Mouse (Mus musculus) heart, postnatal 36 days (tissue): ENCODE measurements around the gene Lect2. TPM values are rescaled to one million over a fixed set of nuclear protein-coding genes. Genes with fewer than 3 reads are reported as not detected.

ENCODE experiments used
- DNase-seq, 2 experiments: peaks; one replicate each; pipeline ENCODE4 v3.0.0; 2021 to 2022
- intact Hi-C: fragments of 180-260 bp; cut with DNase I; formaldehyde crosslinking; loops from one replicate; pipeline ENCODE4 v1.15.1; 2025
- total RNA-seq, 2 experiments: library from RNA; stranded (reverse); gene quantifications; 2 replicates each; pipeline ENCODE4 v1.2.3; 2021

Gene Lect2
- total RNA-seq, 2 experiments from 2014 or later: not detected

DNA sequence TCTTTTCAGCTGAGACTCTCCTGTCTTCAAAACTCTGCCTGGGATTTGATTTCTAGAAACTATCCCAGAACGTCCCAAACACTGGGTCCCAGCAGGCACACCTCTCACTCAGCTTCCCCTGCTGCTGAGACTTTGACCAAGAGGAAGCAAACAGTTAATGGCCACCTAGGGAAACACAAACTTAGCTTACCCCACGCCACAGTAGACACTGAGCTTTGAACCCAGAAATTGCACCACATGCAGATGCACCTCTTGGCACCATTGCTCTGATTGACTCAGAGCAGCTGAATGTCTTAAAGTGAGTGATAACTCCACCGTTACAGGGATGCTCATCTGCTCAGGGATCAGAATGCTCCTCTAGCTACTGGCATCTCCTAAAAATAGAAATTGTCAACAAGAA lies 10.5 kb upstream of the Lect2 start:
- DNase-seq: no peak
- intact Hi-C loops: loop anchor here (5.0 kb wide), 1 partner anchor 82 kb away; no protein-coding TSS in a partner anchor

DNA sequence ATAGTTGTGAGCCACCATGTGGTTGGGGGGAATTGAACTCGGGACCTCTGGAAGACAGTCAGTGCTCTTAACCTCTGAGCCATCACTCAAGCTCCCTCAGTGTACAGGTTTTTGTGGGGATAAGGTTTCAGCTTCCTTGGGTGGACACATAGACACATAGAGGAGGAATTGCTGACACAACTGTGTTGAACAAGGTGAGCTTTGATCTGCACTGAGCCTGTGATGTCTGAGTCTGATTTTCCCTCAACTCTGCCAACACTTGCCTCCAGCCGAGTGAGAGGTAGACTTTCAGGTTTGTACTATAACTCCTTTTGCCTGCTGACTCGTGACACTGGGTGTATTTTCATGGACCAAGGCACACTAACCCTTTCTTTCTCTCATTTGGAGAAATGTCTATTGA lies 8.4 kb upstream of the Lect2 start:
- intact Hi-C loops: loop anchor here (1.0 to 5.0 kb wide), 5 partner anchors 79 to 202 kb away; no protein-coding TSS in a partner anchor
- no peak for DNase-seq

DNA sequence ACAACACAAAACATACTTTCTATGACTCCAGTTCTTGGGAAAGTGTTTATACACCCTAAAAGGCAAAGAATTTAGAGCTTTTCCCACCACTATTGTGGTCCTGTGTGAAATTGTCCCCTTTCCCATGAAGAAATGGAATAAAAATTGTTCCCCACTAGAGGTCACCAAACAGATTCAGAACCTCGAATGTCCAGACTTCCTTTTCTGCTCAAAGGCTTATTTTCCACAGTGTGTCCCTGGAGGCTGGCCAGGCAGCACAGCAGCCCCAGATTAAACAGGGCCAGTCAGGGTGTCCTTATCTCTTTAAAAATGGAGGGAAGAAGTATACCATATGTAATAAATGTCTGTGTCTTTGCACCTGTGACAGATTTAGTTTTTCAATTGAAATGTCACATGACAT lies 7.7 kb upstream of the Lect2 start:
- DNase-seq: peak; percentile 43 to 56
- intact Hi-C loops: loop anchor here (1.0 to 5.0 kb wide), 5 partner anchors 79 to 202 kb away; no protein-coding TSS in a partner anchor

DNA sequence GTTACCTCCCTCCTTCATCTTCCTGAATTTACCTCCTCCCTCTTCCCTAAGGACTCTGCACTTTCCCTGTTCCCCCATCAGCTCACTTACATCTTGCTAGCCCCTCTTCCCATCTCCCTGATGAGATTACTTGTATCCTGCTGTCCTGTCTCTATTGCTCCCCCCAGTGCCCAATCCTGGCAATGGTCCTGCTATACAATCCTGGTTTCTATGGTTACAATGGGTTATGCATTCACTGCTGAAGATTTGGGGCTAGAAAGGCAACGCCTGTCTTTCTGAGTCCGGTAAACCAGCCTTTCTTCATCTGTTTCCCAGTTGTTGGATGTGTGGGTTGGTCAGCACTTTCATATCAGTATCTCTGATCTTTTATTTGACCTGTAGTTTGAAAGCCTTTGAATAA lies 6.1 kb upstream of the Lect2 start:
- DNase-seq: no peak
- intact Hi-C loops: no loop called here

DNA sequence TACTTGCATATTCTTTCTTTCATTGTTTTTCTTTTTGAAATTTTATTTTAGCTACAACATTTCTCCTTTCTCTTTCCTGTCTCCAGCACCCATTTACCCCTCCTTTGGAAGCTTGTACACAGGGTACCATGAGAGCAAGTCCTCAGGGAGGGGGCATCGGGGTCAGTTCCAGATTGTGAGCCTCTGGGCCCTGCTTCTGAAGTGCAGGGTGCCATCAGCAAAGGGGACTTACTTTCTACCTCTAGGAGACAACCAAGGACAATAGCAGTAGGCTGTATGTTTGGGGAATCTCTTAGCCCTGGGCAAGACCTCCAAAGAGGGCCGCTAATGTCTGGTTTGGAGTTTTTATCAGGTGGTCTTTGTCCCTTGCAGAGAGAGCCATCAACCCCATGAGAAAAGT lies 5.6 kb upstream of the Lect2 start:
- DNase-seq: no peak
- intact Hi-C loops: no loop called here

DNA sequence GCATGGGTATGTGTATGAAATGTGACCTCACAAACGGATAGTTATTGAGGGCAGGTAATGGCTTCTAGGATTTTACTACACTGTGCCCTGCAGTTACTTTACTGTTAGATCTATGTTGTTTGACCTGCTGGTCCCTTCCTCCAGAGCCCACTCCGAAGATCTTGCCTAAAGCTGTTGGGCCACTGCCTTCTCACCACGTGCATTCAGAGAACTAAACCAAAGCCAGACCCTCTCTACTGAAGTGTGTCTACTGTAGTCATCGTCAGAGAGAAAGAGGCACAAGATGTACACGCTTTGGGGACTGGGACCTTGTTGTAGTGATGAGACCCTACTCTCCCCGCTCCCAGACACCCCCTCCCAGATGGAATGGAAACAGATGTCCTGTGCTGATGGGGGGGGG lies 3.4 kb upstream of the Lect2 start:
- intact Hi-C loops: no loop called here
- DNase-seq: no peak

DNA sequence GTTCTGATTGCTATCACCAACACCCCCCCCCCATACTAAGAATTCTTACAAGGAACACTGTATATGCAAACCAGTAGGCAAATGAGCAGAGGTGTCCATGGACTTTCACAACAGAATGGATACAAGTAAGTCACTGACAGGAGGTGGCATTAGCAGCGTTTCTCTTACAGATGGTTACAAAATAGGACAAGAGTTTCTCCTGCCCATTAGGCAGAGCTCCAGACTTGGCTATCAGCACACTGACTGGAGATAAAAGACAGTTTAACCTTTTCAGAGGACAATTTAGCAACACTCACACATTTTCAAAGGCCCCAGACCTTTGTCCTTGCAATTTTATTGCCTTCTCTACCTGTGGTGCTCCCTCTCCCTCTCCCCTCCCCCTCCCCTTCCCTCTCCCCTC lies 2.3 kb upstream of the Lect2 start:
- intact Hi-C loops: no loop called here
- peak; percentile 39 to 50 for DNase-seq

DNA sequence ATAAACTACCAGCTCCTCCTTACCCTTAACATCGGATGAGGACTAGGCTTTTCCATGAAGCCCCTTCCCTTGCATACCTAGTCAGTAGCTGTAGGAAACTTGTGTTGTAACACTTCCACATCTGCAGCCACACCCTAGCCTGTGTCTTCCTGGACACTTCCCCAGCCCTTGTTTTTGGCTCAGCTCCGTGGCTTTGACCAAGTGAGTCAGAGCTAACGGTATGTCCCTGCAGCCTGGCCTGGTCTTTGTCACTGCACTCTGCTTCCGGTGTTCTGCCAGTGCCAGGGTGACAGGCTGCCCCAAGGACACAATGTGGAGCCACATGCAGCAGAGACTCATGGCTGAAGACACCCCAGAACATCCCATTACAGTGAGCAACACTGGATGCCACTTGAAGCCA lies 1.1 kb upstream of the Lect2 start:
- intact Hi-C loops: no loop called here

DNA sequence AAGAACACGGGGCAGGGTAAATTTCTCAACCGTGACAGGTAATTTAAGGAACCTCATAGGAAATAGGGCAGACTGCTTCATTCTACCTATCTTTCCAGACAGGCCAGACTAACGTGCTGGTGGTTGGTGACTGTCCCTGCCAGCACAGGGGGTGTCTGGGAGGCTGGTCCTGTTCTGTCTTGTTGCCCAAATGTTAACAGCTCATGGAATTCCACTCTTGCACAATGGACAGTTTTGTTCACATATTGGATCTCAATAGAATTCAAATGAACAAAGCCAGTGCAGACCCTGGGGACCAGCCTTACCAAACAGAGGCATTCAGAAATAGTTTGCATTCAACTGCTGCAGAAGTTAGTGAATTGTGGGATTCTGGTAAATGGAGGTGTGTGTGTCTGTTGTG lies 3.3 kb downstream of the Lect2 start:
- intact Hi-C loops: no loop called here

More for the DNA sequence above, 1.1 kb upstream of the Lect2 start:
- DNase-seq: peak; percentile 48 to 59

DNA sequence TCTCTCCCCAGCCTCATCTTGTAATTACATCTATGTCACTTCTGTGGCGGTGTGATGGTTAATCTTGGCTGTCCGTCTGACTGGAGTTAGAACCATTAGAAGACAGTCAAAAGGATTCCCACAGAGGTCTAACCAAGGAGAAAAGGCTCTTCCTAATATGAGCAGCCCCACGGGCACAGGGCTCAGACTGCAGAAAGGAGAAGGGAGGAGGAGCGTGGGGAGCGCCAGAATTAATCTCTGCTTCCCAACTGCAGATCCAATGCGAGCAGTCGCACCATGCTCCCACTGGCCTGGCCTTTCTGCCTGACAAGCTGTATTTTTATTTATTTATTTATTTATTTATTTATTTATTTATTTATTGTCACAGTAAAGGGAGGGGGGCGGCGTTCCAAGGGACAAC lies 4.5 kb downstream of the Lect2 start:
- intact Hi-C loops: no loop called here
- DNase-seq: no peak

More for the DNA sequence above, 3.3 kb downstream of the Lect2 start:
- DNase-seq: no peak

DNA sequence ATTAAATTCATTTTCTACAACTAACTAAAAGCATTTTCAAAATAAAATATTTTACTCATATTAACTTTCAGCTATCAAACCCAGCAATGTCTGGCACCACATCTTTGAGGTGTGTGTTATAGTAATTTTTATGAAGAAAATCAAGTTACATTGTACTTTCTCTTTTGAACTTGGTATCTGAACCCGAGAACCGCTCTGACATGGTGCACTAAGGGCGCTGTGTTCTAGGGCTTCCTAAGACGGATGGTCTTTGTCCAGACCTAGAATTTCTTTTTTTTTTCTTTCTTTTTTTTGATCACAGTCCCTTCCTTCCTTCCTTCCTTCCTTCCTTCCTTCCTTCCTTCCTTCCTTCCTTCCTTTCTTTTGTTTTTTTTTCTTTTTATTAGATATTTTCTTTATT lies 8.5 kb downstream of the Lect2 start:
- intact Hi-C loops: no loop called here
- DNase-seq: peak in 1 of 2 experiments; percentile 41

DNA sequence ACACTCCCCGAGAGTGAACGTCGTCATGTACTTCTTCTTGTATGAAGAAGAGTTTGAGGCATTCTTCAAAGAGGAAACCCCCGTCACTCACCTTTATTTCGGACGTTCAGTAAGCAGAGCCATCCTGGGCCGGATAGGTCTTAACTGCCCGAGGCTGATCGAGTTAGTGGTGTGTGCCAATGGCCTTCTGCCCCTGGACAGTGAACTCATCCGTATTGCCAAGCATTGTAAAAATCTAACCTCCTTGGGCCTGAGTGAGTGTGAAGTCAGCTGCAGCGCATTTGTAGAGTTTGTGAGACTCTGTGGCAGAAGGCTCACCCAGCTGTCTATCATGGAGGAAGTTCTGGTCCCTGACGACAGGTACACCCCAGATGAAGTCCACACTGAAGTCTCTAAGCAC lies 11.3 kb downstream of the Lect2 start:
- intact Hi-C loops: no loop called here

DNA sequence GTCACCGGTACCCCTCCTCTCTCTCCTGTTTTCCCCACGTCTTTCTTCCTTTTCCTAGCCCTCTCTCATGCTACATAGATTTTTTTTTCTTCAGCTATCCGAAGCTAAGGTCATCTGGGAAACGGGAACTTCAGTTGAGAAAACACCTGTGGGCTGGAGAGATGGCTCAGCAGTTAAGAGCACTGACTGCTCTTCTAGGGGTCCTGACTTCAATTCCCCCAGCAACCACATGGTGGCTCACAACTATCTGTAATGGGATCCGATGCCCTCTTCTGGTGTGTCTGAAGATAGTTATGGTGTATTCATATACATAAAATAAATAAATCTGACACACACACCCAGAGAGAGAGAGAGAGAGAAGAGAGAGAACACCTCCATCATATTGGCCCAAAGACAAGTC lies 12.7 kb downstream of the Lect2 start:
- intact Hi-C loops: no loop called here
- no peak for DNase-seq

More for the DNA sequence above, 11.3 kb downstream of the Lect2 start:
- no peak for DNase-seq

DNA sequence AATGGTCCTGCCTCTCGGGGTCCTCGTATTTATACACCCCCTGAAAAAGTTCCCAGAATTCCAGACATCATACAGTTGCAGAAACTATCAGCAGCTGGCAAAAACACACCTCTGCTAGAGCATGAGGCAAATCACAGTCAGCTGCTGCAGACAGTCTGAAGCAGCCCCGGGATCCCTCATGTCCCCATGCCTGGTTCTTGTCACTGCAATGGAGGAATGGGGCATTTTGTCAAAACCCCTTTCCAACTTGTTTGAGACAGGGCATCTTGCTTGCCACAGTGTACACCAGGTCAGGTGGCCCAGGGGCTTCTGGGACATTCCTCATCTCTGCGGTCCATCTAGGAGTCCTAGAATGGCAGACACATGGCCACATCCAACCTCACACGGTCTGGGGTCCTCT lies 13.4 kb downstream of the Lect2 start:
- intact Hi-C loops: no loop called here
- no peak for DNase-seq

DNA sequence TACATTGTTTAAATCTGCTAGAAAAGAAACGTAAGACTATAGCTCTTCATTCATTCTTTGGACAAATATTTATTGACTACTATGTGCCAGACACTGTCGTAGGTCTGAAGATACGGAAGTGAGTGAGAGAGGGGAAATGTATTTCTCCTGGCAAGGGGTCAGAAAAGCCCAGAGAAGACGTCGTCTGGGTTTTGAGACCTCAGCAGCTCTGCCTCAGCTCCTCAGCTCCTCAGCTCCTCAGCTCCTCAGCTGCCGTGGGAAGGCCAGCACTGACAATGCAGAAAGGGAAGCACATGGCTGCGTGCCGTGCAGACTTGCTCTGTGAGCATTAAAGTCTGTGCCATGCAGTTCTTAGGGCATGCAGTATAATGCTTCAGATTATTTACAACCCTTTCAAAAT lies 18.6 kb downstream of the Lect2 start:
- intact Hi-C loops: no loop called here
- no peak for DNase-seq

DNA sequence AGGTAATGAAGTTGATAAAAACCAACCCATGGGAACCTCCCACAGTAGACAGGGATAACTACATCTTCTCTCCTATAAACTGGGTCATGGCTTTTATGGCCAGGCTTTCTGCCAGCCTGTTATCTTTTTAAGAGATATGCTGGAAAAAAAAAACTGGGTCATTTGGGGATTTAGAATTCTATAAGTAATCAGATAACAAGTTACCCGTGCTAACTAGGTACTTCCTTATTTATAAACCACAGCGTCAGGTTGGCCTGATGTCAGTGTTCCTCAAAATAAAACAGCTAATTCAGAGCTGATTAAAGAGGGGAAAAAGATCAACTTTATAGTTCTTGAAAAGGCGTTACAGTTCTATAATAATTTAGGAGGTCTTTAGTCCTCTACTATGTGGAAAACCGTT lies 19.3 kb downstream of the Lect2 start:
- no peak for DNase-seq
- intact Hi-C loops: no loop called here

DNA sequence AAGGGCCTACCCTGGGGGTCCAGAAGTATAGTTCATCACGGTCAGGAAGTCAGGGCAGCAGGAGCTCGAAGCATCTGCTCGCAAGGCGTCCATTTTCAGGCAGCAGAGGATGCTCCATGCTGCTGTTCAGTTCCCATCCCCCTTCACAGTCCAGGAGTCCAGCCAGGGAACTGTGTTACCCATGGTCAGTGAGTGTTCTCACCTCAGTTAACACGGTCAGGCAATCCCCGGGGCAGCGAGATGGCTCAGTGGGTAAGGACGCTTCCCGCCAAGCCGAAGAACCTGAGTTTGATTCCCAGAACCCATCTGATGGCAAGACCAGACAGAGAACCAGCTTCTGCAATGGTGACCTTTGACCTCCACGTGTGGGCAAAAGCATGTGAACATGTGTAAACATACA lies 20.0 kb downstream of the Lect2 start:
- intact Hi-C loops: no loop called here
- DNase-seq: no peak

DNA sequence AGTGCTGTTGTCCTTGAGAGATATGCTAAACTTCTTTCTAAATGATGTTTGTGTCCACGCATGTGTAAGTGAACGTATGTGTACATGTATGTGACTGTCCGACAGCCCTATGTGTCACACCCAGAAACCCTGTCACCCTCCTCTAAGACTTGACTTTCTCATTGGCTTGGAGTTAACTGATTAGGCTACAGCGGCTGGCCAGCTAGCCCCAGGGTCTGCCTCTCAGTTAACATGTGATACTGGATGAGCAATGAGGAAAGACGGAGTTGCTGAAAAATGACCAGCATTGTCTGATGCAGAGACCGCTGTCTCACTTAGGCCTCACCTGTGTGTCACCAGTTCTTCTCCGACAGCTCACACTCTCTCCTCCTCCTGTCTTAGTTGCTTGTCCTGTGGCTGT lies 20.5 kb downstream of the Lect2 start:
- DNase-seq: no peak
- intact Hi-C loops: no loop called here

DNA sequence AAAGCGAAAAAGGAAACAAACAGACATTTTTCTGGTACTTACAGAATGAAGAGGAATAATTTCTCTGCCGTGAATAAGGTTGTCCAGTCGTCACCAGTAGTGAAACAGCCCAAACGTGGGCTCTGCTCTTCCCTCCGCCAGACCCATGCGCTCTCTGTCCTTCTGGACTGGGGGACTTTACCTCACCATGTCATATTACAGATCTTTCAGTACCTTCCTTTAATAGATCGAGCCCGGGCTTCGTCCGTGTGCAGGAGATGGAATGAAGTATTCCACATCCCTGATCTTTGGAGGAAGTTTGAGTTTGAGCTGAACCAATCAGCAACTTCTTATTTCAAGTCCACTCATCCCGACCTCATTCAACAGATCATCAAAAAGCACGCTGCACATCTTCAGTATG lies 21.4 kb downstream of the Lect2 start:
- intact Hi-C loops: no loop called here
- DNase-seq: no peak

DNA sequence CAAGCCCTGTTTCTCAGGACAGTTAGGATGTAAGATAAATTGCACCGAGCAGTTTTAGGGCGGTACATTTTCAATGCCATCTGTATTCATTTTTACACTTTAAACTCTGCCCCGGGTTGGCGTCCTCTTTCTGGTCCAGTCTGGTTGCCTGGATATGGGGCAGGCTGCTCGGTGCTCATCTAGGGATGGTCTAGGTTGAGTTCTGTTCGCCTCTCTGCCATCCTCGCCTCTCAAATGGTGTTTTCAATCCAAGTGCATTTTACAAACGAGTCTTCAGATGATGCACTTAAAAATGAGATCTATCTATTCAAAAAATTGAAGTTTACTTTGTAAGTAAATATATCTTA lies 25.5 kb downstream of the Lect2 start:
- intact Hi-C loops: no loop called here
- no peak for DNase-seq

DNA sequence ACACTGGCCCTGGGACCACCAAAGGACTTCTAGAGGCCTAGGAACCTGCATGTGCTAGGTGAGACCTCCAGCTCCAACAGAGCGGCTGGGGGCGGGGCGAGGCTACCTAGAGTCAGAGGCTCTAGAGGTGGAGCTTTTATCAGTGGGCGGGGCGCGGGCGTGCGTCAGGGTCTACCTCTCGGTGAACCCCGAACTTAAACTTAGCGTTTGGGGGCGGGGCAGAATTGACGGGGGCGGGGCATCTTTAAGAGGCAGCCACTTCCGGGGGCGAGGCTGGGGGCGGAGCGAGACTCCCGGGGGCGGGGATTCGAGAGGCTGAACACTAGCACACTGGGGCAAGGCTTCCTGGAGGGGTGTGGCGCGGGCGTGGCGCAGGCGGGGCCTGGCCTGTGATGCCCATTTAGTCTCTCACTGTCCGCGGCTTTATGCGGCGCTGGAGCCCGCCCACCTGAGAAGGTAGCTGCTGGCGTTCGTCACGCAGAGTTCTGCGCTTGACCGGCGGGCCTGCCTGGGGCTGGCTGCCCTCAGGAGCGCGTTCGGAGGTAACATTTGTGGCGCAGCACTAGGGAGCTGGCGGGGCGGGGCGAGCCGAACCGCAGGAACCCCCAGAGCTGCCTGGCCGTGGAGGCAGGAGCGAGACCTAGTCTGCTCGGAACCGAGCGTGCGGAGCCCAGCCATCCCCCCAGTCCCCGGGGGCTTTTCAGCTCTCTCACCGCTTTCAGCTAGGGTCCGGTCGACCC lies 26.1 kb downstream of the Lect2 start, which contains the start of gene Fbxl21:
TSS of gene Fbxl21 (plus strand) at position 392 of the 740 bp plus-strand sequence.
- DNase-seq: peak; percentile 83 to 89
- intact Hi-C loops: no loop called here

DNA sequence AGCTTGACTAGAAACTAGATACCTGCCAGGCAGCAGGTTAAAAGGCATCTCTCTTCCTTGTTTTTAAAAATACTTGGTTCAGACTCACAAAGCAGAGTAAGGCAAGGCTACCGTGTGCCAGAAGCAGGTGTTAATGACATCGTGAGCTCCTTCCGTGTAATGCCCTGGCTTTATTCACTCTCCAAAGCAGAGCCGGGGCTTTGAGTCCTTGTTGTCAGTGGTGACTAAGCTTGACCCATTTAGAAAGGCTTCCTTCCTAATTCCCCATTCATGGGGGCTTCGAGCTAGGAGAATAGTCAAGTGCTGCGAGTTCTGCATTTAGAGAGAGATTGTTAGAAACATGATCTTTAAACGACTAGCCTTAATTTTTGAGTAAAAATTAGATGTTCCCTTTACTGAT lies 31.5 kb downstream of the Lect2 start:
- intact Hi-C loops: no loop called here
- DNase-seq: no peak

DNA sequence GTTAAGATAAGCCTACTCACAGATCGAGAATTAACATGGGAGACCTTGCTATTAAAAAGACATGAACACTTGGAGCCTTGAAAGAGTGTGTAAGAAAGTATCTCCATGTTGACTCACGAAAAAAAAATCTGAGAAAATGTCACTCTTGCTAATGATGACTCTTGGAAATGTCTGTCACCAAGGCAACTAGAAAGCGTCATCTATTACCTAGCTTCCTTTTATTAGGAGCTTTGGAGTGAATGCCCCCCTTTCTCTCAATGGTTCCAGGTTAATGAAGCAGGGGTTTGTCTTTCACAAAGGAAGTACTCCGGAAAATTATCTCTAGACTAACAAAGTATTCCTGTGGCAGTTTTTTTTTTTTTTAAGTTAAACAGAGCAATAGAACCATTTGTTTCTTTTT lies 32.0 kb downstream of the Lect2 start:
- DNase-seq: no peak
- intact Hi-C loops: no loop called here
